In the genomic region with DNA sequence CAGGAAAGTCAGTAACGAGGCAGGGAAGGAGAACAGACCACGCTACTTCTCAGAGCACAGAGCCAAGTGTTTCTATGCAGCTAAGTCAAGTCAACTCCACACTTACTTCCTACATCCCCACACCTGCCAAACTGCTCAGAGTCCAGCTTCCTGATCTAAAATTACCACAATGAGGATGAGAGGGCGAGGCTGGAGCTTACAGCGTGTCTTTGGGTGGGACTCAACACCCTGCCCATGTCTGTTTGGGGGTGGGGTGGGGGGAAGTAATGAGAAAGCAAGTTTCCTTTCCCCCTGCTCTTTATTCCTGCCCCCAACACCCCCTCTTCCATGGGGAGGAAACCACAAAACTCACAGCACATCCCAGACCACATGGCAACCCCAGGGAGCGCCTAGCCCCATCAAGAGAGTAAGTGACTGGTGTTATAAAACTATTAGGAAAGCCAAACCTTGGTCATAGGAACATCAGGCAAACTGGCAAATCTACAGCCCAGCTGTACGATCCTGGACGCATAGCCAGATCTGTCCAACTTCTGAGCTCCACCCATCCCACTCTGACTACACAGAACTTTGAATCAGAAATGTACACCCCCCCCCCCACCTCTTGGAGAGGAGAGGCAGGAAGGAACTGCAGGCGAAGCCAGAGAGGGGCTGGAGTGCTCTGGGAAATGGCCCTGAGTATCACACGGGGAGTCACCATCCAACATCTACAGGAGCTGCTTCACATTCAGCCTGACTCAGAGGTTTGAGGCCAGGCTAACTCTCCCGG, we compare ENCODE assay signal across 7 mouse cellular contexts.
DNase-seq lines count a peak whose midpoint lies in the region; ATAC-seq lines count a peak whose summit lies in the region.

No protein-coding gene starts in this region.

- no peaks in the 10 kb centered on the region for H3K27me3 ChIP-seq in neural tube, embryonic 11.5 days (ENCODE audit: control insufficient read depth, insufficient read depth, low read length)
- H3K27me3 ChIP-seq in heart, embryonic 14.5 days (ENCODE audit: control insufficient read depth, insufficient read depth, low read length), result no peaks in the 10 kb centered on the region
- no peaks in the 10 kb centered on the region for H3K27me3 ChIP-seq in limb, embryonic 12.5 days

- no peak overlapping the region for H3K4me2 ChIP-seq in neural tube, embryonic 11.5 days (ENCODE audit: low read depth)
- peak overlapping the region; percentile 35 for H3K4me2 ChIP-seq in heart, embryonic 14.5 days (ENCODE audit: low read length)
- no peak overlapping the region for H3K4me2 ChIP-seq in limb, embryonic 12.5 days

- no peaks in the 10 kb centered on the region for H3K9me3 ChIP-seq in neural tube, embryonic 11.5 days (ENCODE audit: control insufficient read depth, low read length)
- no peaks in the 10 kb centered on the region for H3K9me3 ChIP-seq in heart, embryonic 14.5 days (ENCODE audit: control insufficient read depth, low read length)
- H3K9me3 ChIP-seq in limb, embryonic 12.5 days, result no peaks in the 10 kb centered on the region

- 68% methylated on average over 10 of the region's 10 CpGs for WGBS in neural tube, embryonic 11.5 days
- 39% methylated on average over 10 of the region's 10 CpGs for WGBS in heart, embryonic 14.5 days
- WGBS in limb, embryonic 12.5 days, result 47% methylated on average over 10 of the region's 10 CpGs

- no peak overlapping the region for H3K9ac ChIP-seq in neural tube, embryonic 11.5 days (ENCODE audit: low read length)
- H3K9ac ChIP-seq in heart, embryonic 14.5 days (ENCODE audit: low read length), result peak overlapping the region; percentile 57
- H3K9ac ChIP-seq in limb, embryonic 12.5 days (replicated peaks), result no peak overlapping the region

- H3K27ac ChIP-seq in neural tube, embryonic 11.5 days (ENCODE audit: low read depth, low read length), result peak overlapping the region; percentile 17; the same call in 1 of the 2 replicates
- peak overlapping the region; percentile 91 to 95 for H3K27ac ChIP-seq in heart, embryonic 14.5 days (replicated peaks in 1 of 2; ENCODE audit: control insufficient read depth in 1 of 2, insufficient read depth in 1 of 2, low read depth in 2 of 2, low read length in 2 of 2)
- H3K27ac ChIP-seq in limb, embryonic 12.5 days, result peak overlapping the region; percentile 67

- H3K4me3 ChIP-seq in neural tube, embryonic 11.5 days (ENCODE audit: low read depth, low read length), result no peak overlapping the region
- no peak overlapping the region for H3K4me3 ChIP-seq in heart, embryonic 14.5 days (ENCODE audit: control insufficient read depth in 1 of 2, insufficient read depth in 1 of 2, low read depth in 1 of 2, low read length in 2 of 2)
- no peak overlapping the region for H3K4me3 ChIP-seq in limb, embryonic 12.5 days (replicated peaks)

- H3K36me3 ChIP-seq in neural tube, embryonic 11.5 days (ENCODE audit: control insufficient read depth, insufficient read depth, low read length), result no peaks in the 10 kb centered on the region
- H3K36me3 ChIP-seq in heart, embryonic 14.5 days (ENCODE audit: control insufficient read depth, insufficient read depth, low read length), result peaks cover 28% of the 10 kb centered on the region
- no peaks in the 10 kb centered on the region for H3K36me3 ChIP-seq in limb, embryonic 12.5 days

- DNase-seq in neural tube, embryonic 11.5 days (ENCODE audit: low spot score), result no peak
- no peak for DNase-seq in neural tube, embryonic 10.5 days (ENCODE audit: extremely low spot score, low spot score)
- DNase-seq in thymus, postnatal 36 days, result no peak
- no peak for DNase-seq in adipocyte (ENCODE audit: low spot score)
- DNase-seq in layer of hippocampus, adult 9-10 months (ENCODE audit: low spot score), result no peak

- no peaks in the 10 kb centered on the region; the same call in 1 of the 2 replicates for H3K4me1 ChIP-seq in neural tube, embryonic 11.5 days (ENCODE audit: control insufficient read depth, insufficient read depth, low read length)
- H3K4me1 ChIP-seq in heart, embryonic 14.5 days (ENCODE audit: control insufficient read depth in 2 of 2, insufficient read depth in 2 of 2, low read length in 2 of 2), result peaks cover 23 to 24% of the 10 kb centered on the region in 2 experiments
- H3K4me1 ChIP-seq in limb, embryonic 12.5 days (replicated peaks), result peaks cover 17% of the 10 kb centered on the region

- no peak for ATAC-seq in neural tube, embryonic 11.5 days (ENCODE audit: insufficient read depth, low FRiP score, low TSS enrichment)
- ATAC-seq in heart, embryonic 14.5 days (ENCODE audit: insufficient number of reproducible peaks, insufficient read depth, low FRiP score, low read depth), result peak; percentile 49
- ATAC-seq in limb, embryonic 12.5 days (ENCODE audit: insufficient number of reproducible peaks, insufficient read depth, low FRiP score, low TSS enrichment, low read depth), result no peak

Comparison
In these comparisons a context has a peak if more than half of its experiments do, and no peak if none do; other contexts are left out.
1. H3K27ac ChIP-seq: peak in every context shown above with its lines; median percentile 93 in heart, embryonic 14.5 days; 67 in limb, embryonic 12.5 days; 17 in neural tube, embryonic 11.5 days.